Mouse (Mus musculus) heart, adult 18-20 months (tissue): ENCODE results near the gene Olfr1493-ps1. TPM values are rescaled to one million over a fixed set of nuclear protein-coding genes. Genes with fewer than 3 reads are reported as not detected.

Experiments
- DNase-seq, 2 experiments: peaks; one replicate each; pipeline ENCODE4 v3.0.0; 2021 to 2022; ENCODE audit warnings: mixed read lengths in 1 of 2
- long read RNA-seq, 2 experiments: library from polyadenylated mRNA; stranded (forward); transcript quantifications; one replicate each; pipeline ENCODE4 v2.0.0; 2021
- total RNA-seq, 2 experiments: library from RNA; stranded (reverse); gene quantifications; 2 replicates each; pipeline ENCODE4 v1.2.3; 2021

Gene Olfr1493-ps1
- total RNA-seq = not detected
- long read RNA-seq, experiment 1 = 0 reads
- long read RNA-seq, experiment 2 = 0 reads

- DNase-seq = no peak
These were observed at the start of gene Olfr1493-ps1 for GRCm38 (mm10) chr19:13722978-13723377. Olfr1493-ps1 (plus strand) TSS chr19:13723278.

GRCm38 (mm10) chr19:13696968-13697367, 26.1 kb upstream of the Olfr1493-ps1 start, which contains the start of gene Olfr1491:
Olfr1491 (plus strand) TSS chr19:13697268.
- DNase-seq = no peak

- DNase-seq = no peak
These were observed 16.4 kb downstream of the Olfr1493-ps1 start, which contains the start of gene Olfr1494 for GRCm38 (mm10) chr19:13739428-13739827. Olfr1494 (plus strand) TSS chr19:13739728.

- no peak for DNase-seq
These were observed 26.3 kb downstream of the Olfr1493-ps1 start for GRCm38 (mm10) chr19:13749366-13749765.

- DNase-seq = no peak
These were observed 41.2 kb downstream of the Olfr1493-ps1 start, which contains the start of gene Olfr1495 for GRCm38 (mm10) chr19:13764306-13764705. Olfr1495 (plus strand) TSS chr19:13764606.

- DNase-seq = no peak
These were observed 45.6 kb downstream of the Olfr1493-ps1 start for GRCm38 (mm10) chr19:13768565-13769276.

- DNase-seq = no peak
These were observed 54.5 kb downstream of the Olfr1493-ps1 start, which contains the start of gene Olfr1496 for GRCm38 (mm10) chr19:13777578-13777977. Olfr1496 (plus strand) TSS chr19:13777878.

Other genes starting within 250 kb of the Olfr1493-ps1 start
- not detected for gene Olfr1475, start 243.1 kb upstream of the Olfr1493-ps1 start, total RNA-seq
- gene Olfr1477, start 222.7 kb upstream of the Olfr1493-ps1 start, total RNA-seq = not detected
- not detected for gene Olfr1480, start 195.4 kb upstream of the Olfr1493-ps1 start, total RNA-seq
- not detected for gene Olfr1484, start 139.8 kb upstream of the Olfr1493-ps1 start, total RNA-seq
- not detected for gene Olfr1487, start 105.9 kb upstream of the Olfr1493-ps1 start, total RNA-seq
- gene Olfr1489, start 91.7 kb upstream of the Olfr1493-ps1 start, total RNA-seq = not detected
- not detected for gene Olfr1490, start 72.2 kb upstream of the Olfr1493-ps1 start, total RNA-seq
- gene Olfr1491, start 26.0 kb upstream of the Olfr1493-ps1 start, total RNA-seq = not detected
- not detected for gene Olfr1494, start 16.4 kb downstream of the Olfr1493-ps1 start, total RNA-seq
- gene Olfr1495, start 41.3 kb downstream of the Olfr1493-ps1 start, total RNA-seq = not detected
- gene Olfr1496, start 54.6 kb downstream of the Olfr1493-ps1 start, total RNA-seq = not detected
- not detected for gene Olfr1497, start 74.9 kb downstream of the Olfr1493-ps1 start, total RNA-seq
- not detected for gene Olfr1499, start 96.2 kb downstream of the Olfr1493-ps1 start, total RNA-seq
- not detected for gene Olfr1500, start 107.2 kb downstream of the Olfr1493-ps1 start, total RNA-seq
- not detected for gene Olfr1501, start 127.4 kb downstream of the Olfr1493-ps1 start, total RNA-seq
- not detected for gene Olfr1502, start 138.5 kb downstream of the Olfr1493-ps1 start, total RNA-seq
- gene Olfr1504, start 174.7 kb downstream of the Olfr1493-ps1 start, total RNA-seq = not detected
- gene Olfr1505, start 190.3 kb downstream of the Olfr1493-ps1 start, total RNA-seq = not detected